10 mouse cellular contexts compared by ENCODE assay signal in genomic region chr10:7047288-7047918, GRCm38 (mm10). TPM values are rescaled to one million over a fixed set of nuclear protein-coding genes. Genes with fewer than 3 reads are reported as not detected.
A peak's percentile ranks its signal among the peaks of the same experiment; 100 is the strongest.
DNase-seq lines count a peak whose midpoint lies in the region; ATAC-seq and TF ChIP-seq lines count a peak whose summit lies in the region.
"Had no signal": no experiment of that assay in that cellular context is flagged by ENCODE, and none has a peak within 500 bp of the region (broad histone marks: within the 10 kb centered on the region; RNA-seq: fewer than 3 reads in every experiment).

No protein-coding gene starts in this region.

- ATAC-seq in kidney, embryonic 15.5 days (replicated peaks; ENCODE audit: low FRiP score), result peak; percentile 89; the same call in 1 of the 2 replicates
- peak; percentile 47; the same call in 1 of the 2 replicates for ATAC-seq in neural tube, embryonic 13.5 days (ENCODE audit: low read depth)
- ATAC-seq: Patski had no signal

- peak; percentile 10 for DNase-seq in adrenal gland, postnatal 10 days
- DNase-seq in adrenal gland, adult 18-20 months (ENCODE audit: low spot score in 2 of 2), result no peak
- DNase-seq in left cerebral cortex, postnatal 4 days, result peak; percentile 50
- DNase-seq in left cerebral cortex, adult 2 months (ENCODE audit: extremely low spot score in 1 of 2, low spot score in 2 of 2), result no peak
- no peak for DNase-seq in cerebellum, adult 11-12 months
- no peak for DNase-seq in layer of hippocampus, postnatal 36 days

- no peak overlapping the region for H3K27ac ChIP-seq in left cerebral cortex, adult 2 months
- peak overlapping the region; percentile 74 for H3K27ac ChIP-seq in kidney, embryonic 15.5 days
- no peak overlapping the region for H3K27ac ChIP-seq in neural tube, embryonic 13.5 days (replicated peaks)
- H3K27ac ChIP-seq: embryonic facial prominence, embryonic 15.5 days had no signal

- no peak overlapping the region for H3K4me3 ChIP-seq in left cerebral cortex, adult 2 months
- H3K4me3 ChIP-seq in kidney, embryonic 15.5 days (replicated peaks), result no peak overlapping the region
- no peak overlapping the region for H3K4me3 ChIP-seq in neural tube, embryonic 13.5 days
- H3K4me3 ChIP-seq: embryonic facial prominence, embryonic 15.5 days had no signal

- no peak overlapping the region for H3K9ac ChIP-seq in kidney, embryonic 15.5 days
- no peak overlapping the region for H3K9ac ChIP-seq in neural tube, embryonic 13.5 days
- H3K9ac ChIP-seq: embryonic facial prominence, embryonic 15.5 days had no signal

- peaks cover 19% of the 10 kb centered on the region for H3K4me1 ChIP-seq in kidney, embryonic 15.5 days
- peaks cover 3% of the 10 kb centered on the region for H3K4me1 ChIP-seq in neural tube, embryonic 13.5 days (replicated peaks)

- H3K9me3 ChIP-seq in kidney, embryonic 15.5 days (replicated peaks), result no peaks in the 10 kb centered on the region
- no peaks in the 10 kb centered on the region for H3K9me3 ChIP-seq in neural tube, embryonic 13.5 days
- H3K9me3 ChIP-seq: embryonic facial prominence, embryonic 15.5 days had no signal

- WGBS in kidney, embryonic 15.5 days, result 42% methylated on average over 10 of the region's 10 CpGs
- 46% methylated on average over 10 of the region's 10 CpGs for WGBS in neural tube, embryonic 13.5 days

- no peaks in the 10 kb centered on the region for H3K27me3 ChIP-seq in kidney, embryonic 15.5 days
- H3K27me3 ChIP-seq in neural tube, embryonic 13.5 days, result no peaks in the 10 kb centered on the region
- H3K27me3 ChIP-seq: embryonic facial prominence, embryonic 15.5 days; Patski had no signal

- no peak for TF ChIP-seq CTCF in left cerebral cortex, adult 2 months (IDR thresholded peaks at IDR 0.05)

- intact Hi-C loops in left cerebral cortex, postnatal 4 days (cut with DNase I), result no loop called here
- intact Hi-C loops in left cerebral cortex, adult 2 months (cut with DNase I), result no loop called here

- no peaks in the 10 kb centered on the region for H3K36me3 ChIP-seq in kidney, embryonic 15.5 days
- no peaks in the 10 kb centered on the region for H3K36me3 ChIP-seq in neural tube, embryonic 13.5 days
- H3K36me3 ChIP-seq: embryonic facial prominence, embryonic 15.5 days had no signal

- H3K4me2 ChIP-seq in kidney, embryonic 15.5 days, result 0 out of 2 replicates have a peak overlapping the region, but pooled peaks have one; percentile 2
- H3K4me2 ChIP-seq in neural tube, embryonic 13.5 days, result no peak overlapping the region
- H3K4me2 ChIP-seq: embryonic facial prominence, embryonic 15.5 days had no signal

RNA-seq across cellular contexts. Expression of gene Ipcef1, which starts 4.9 kb away (rescaled TPM):
- 1 to 10 TPM; 1.3 to 1.4 TPM for total RNA-seq in adrenal gland, postnatal 10 days (2021)
- total RNA-seq in adrenal gland, adult 18-20 months (2021), result under 1 TPM; 0.40 to 0.51 TPM
- 10 to 100 TPM; 25.9 to 26.0 TPM for total RNA-seq in left cerebral cortex, postnatal 4 days (2021)
- 100 to 1,000 TPM in 1 of 2 experiments, 10 to 100 TPM in 1; 80.6 to 105 TPM for total RNA-seq in left cerebral cortex, adult 2 months (2021)
- polyA plus RNA-seq in kidney, embryonic 15.5 days (2015; fragmentation: Nextera tagmentation; extraction: Ambion mirVana), result 1.9 and 2.9 TPM in 2 replicates
- 0.76 and 1.2 TPM in 2 replicates for polyA plus RNA-seq in neural tube, embryonic 13.5 days (2015; fragmentation: Nextera tagmentation; extraction: Ambion mirVana)
- total RNA-seq in layer of hippocampus, postnatal 36 days (2021), result 10 to 100 TPM; 16.2 to 19.1 TPM
- polyA plus RNA-seq: Patski had no signal

Comparison
In these comparisons a context has a peak if more than half of its experiments do, and no peak if none do; other contexts are left out.
1. DNase-seq: peak in adrenal gland, postnatal 10 days (single experiment) and left cerebral cortex, postnatal 4 days (single experiment); none in adrenal gland, adult 18-20 months (0 of 2), left cerebral cortex, adult 2 months (0 of 2), cerebellum, adult 11-12 months (single experiment) and layer of hippocampus, postnatal 36 days (0 of 2).
2. RNA of gene Ipcef1, which starts 4.9 kb away (total RNA-seq): 80.6 to 105 TPM in left cerebral cortex, adult 2 months, 25.9 to 26.0 TPM in left cerebral cortex, postnatal 4 days and 16.2 to 19.1 TPM in layer of hippocampus, postnatal 36 days; 1.3 to 1.4 TPM in adrenal gland, postnatal 10 days and 0.40 to 0.51 TPM in adrenal gland, adult 18-20 months; every median in the first group is over 4 times any median in the second.